Mouse (Mus musculus): ENCODE measurements around the gene Helb.

Gene Helb

DNA sequence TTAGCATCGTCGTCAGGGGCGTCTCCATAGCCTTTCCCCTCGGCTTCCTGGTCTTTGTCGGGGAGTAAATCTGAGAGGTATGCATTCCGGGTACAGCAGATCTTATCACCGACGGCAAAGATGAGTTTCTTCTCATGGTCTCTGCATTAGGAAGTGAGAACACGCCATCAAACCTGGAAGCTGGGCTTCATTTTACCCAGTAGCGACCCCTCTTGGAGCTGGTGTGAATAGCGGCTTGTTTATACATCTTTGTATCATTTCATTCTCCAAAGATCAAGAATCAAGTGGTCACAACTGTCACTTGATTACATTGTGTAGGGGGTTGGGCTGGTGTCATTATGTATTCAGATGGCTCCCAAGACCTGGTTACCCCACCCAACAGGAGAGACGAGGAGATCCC is 20.2 kb downstream of the Helb start:
- DNase-seq (ENCODE audit: low spot score), result no peak

DNA sequence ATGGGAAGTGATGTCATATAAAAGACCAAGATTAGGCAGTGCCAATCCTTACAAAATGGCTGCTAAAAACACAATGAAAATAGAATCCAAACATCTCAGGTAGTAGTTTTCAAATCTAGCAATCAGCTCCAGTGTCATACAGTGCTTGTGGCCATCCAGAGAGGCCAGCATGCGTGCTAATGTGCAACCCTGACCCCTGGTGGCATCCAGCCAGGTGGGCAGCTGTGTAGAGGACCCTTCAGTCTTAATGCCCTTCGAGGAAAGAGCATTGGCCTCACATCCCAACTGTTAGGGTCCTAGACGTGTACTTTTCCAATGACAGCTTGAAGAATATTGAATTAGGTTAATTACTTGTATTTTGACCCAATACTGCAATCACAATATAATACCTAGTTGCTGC is 34.9 kb downstream of the Helb start:
- DNase-seq (ENCODE audit: low spot score), result no peak

DNA sequence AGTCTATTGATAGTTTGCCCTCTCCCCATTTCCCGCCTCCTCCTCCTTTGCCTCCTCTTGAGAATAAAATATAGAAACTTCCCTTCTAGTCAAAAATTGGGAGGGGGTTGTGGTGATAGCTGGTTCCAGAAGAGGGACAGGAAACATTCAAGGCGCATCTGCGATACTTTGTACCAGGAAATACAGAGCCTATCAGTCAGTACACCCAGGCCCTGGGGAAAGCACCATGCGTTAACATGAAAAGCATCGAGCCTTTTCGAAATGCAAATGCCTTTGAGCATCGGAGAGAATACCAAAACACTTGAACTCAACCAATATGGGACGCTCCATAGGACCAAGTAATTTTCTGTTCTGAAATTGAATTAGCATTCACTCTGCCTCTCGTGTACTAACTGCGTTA is 46.5 kb downstream of the Helb start:
- no peak for DNase-seq (ENCODE audit: low spot score)

DNA sequence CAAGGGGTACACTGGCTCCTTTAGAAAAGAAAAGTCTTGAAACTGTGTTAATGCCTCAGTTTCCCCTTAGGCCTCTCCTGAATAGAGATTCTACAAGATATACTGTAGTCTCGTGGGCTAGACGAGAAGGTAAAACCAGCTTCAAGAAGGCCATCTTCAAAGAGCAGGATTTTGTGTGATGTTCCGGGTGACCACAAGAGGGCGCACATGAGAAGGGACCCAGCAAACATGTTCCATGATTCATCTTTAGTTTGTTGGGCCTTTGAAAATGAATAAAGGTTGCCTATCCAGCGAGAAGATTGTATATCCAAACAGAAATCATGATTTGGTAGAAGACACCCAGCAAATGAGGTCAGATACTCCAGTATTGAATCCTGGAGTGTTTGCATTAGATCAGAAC is 48.4 kb downstream of the Helb start:
- DNase-seq (ENCODE audit: low spot score), result peak; percentile 59

DNA sequence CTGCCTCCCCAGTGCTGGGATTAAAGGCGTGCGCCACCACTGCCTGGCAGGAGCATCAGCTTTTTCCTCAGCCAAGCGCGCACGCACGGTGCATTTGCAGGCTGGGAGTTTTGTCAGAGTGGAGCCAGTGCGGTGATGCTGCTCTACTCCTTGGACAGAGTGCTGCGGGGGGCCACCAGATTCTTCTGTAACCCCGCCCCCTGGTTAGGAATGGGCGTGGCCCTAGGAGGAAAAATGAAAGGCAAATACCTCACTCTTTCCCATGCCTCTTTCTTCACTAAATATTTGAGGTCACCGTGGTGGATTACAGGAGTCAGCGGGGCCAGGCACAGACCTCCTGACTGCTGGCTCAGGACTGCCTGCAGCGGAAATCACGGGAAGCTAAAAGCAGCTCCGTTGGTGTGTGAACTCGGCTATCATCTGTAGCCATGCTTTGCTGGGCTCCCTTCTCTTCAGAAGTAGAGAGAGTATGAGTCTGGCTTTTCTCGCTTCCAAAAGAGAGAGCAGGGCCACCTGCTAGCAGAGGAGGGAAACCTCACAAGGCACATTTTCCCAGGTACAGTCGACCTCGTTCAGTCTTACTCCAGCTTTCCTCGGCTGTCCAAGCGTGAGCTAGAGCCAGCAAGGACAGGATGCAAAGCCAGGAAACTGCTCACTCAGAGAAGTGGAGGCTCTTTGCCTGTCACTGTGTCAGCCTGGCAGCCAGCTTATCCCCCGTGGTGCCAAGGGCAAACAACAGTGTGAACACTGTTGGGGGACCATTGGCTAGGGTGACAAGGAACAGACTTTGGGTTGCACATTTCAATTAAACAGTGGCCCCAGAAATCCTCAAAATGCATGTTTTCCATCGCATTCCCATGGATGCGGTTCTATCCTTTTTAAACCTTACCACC is 51.3 kb downstream of the Helb start:
- no peak for DNase-seq (ENCODE audit: low spot score)

DNA sequence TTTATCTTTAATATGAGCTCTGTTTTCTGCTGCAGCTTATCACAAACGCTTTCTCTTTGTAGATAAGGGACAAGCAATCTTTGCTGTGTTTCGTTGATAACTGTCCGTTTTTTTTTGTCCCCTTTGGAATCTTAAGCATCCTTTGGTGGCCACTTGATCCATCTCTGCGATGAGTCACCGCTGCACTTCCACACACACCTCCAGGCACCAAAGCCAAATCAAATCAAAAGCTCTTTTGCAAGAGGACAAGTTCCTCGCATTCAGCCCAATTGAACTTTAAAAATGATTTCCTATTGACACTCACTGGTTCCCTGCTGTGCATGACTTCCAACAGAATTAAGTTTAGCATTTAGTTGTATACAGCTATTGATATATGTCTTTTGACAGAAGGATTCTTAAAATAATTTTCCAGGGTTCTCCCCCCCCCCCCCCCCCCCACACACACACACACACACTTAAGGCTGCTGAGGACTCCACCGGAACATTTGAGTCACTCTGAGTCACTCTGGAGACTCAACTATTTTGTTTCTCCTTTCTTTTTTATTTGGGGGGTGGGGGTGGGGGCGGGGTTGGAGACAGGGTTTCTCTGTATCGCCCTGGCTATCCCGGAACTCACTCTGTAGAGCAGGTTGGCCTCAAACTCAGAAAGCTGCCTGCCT is 52.1 kb downstream of the Helb start:
- DNase-seq (ENCODE audit: low spot score), result no peak

DNA sequence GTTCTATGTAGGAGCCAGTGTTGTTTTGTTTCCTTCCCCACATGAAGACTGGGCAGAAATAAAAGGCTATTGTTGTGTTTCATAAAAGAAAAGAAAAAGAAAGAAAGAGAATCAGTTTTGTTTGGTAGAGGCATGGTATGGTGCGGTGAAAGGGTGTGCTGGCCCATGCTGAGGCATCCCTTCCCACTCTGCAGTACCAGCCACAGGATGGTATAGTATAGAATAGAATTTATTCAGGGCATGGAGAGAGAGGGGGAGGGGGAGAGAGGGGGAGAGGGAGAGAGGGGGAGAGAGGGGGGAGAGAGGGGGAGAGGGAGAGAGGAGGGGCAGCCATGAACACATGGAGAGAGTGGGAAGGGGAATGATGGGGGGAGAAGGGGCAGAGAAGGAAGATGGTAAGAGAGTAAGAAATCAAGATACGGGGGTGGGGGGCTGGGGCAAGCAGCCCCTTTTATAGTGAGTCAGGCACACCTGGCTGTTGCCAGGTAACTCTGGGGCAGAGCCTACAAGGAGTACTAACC is 68.0 kb downstream of the Helb start:
- DNase-seq (ENCODE audit: low spot score), result no peak

DNA sequence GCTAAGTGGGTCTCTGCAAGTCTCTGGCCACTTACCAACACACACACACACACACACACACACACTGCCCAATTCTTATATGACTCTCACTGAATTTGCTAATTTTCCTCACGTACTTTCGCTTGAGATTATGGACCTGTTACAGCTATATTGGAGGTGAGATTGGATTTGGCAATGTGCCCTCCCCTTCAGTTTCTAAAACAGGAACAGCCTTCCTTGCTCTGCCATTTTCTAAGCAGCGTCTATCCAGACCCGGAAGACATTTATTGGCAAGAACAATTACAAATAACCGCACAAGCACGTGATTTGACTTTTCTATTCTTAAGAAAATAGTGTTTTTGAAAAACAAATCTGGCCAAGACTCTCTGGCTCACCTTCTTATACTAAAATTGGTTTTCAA is 68.5 kb downstream of the Helb start:
- no peak for DNase-seq (ENCODE audit: low spot score)

DNA sequence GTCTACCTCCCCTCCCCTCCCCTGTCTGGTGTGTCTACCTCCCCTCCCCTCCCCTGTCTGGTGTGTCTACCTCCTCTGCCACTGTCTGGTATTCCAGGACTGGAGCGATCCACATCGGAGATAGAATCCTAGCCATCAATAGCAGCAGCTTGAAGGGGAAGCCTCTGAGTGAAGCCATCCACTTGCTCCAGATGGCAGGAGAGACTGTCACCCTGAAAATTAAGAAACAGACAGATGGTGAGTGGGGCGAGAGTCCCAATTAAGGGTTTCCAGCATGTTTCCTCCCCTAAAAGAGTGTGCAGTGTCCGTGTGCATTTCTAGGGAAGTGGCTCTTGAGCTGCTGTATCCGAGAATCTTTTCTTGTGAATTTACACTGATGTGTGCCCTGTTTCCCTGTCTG is 74.6 kb downstream of the Helb start:
- DNase-seq (ENCODE audit: low spot score), result peak; percentile 73

DNA sequence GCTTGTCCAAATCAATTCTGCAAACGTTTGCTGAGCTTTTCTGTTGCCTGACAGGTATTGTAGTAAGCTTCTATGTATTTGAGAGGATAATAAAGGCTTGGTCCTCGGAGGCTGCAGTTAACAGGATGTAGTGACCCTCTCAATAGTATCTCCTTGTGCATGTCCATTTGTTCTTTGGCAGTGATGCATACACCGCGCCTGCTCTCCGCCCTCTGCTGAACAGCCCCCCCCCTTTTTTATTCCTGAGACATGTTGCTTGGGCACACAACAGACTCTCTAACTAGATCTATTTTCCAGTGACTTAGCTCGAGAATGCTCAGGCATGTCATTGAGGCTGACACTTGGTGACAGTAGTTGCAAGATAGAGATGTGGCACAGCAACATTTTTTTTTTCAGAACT is 77.0 kb downstream of the Helb start:
- no peak for DNase-seq (ENCODE audit: low spot score)

DNA sequence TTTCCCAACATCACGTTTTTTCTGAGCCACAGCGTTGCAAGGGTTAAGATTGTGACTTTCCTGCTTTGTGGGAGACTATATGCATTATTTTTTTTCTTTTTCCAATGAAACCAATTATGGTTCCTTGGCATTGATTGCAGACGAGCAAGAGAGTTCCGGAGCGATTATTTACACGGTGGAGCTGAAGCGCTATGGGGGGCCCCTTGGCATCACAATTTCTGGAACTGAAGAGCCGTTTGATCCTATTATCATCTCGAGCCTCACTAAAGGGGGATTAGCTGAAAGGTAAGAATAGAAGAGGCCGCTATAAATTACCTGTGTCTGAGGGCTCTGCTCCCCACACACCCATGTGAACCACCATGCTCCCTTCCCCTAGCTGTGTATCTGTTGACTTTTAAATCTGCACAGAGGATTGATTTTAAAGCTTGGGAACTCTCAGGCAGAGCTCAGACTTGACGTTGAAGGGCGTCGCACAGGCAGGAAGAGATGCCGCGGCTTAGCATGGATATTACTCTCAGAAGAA is 77.5 kb downstream of the Helb start:
- no peak for DNase-seq (ENCODE audit: low spot score)

DNA sequence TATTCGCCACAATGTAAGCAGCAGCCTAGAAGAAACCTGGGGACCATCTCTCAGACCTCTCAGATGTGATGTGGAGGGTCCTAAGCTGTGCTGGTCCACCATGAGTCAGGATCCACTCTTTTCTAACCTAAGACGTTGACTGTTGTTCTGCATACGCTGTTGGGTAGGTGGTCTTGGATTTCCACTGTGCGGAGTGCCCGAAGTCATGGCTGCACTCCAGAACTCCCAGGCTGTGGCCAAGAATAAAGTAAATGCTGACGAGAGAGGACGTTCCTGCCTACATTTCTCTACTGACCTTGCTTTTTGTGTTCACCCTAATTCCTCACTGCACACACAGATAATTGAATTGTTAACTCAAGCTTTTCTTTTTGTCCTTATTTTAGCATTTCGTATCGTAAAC is 78.9 kb downstream of the Helb start:
- no peak for DNase-seq (ENCODE audit: low spot score)
